Mouse (Mus musculus) liver, embryonic 12.5 days (tissue): ENCODE data around the gene Morc3. TPM values are rescaled to one million over a fixed set of nuclear protein-coding genes. Genes with fewer than 3 reads are reported as not detected.
A peak's percentile ranks its signal among the peaks of the same experiment; 100 is the strongest.

Experiments used
- ATAC-seq: fragments of 200-750 bp; cut with Nextera tagmentation; 2 replicates; pipeline ENCODE4 v1.8.0; 2017; ENCODE audit warnings: moderate number of reproducible peaks, mild to moderate bottlenecking, moderate library complexity
- H3K27ac ChIP-seq: fragments of 300-500 bp; sonication (generic); 2 replicates; pipeline ENCODE4 v1.5.1; 2016; ENCODE audit warnings: mild to moderate bottlenecking
- H3K27me3 ChIP-seq: fragments of 300-500 bp; sonication (generic); replicated peaks from 2 replicates; pipeline ENCODE4 v1.6.1; 2016; ENCODE audit warnings: mild to moderate bottlenecking, moderate library complexity
- H3K36me3 ChIP-seq: fragments of 300-500 bp; sonication (generic); 2 replicates; pipeline ENCODE4 v1.6.1; 2016; ENCODE audit warnings: mild to moderate bottlenecking, moderate library complexity
- H3K4me1 ChIP-seq: fragments of 300-500 bp; sonication (generic); 2 replicates; pipeline ENCODE4 v1.6.1; 2016
- H3K4me2 ChIP-seq: fragments of 300-500 bp; sonication (generic); 2 replicates; pipeline ENCODE4 v1.6.1; 2016; ENCODE audit warnings: mild to moderate bottlenecking, moderate library complexity
- H3K4me3 ChIP-seq: fragments of 300-500 bp; sonication (generic); 2 replicates; pipeline ENCODE4 v1.5.1; 2016; ENCODE audit warnings: mild to moderate bottlenecking, moderate library complexity
- H3K9ac ChIP-seq: fragments of 300-500 bp; sonication (generic); 2 replicates; pipeline ENCODE4 v1.6.1; 2016; ENCODE audit warnings: mild to moderate bottlenecking, moderate library complexity
- H3K9me3 ChIP-seq: fragments of 300-500 bp; sonication (generic); replicated peaks from 2 replicates; pipeline ENCODE4 v1.6.1; 2016; ENCODE audit warnings: mild to moderate bottlenecking, moderate library complexity
- WGBS: fragments of 180-500 bp; shearing (Covaris S2); methylation state at CpG from one replicate; pipeline ENCODE4 v1.1.7; 2016; ENCODE audit not compliant: insufficient replicate concordance; 5-methylcytosine and 5-hydroxymethylcytosine counted together
- polyA plus RNA-seq: library from polyadenylated mRNA; unstranded; fragments of >200 nt; fragmentation: Nextera tagmentation; extraction: Ambion mirVana; gene quantifications from 2 replicates; pipeline ENCODE4 v1.2.1, GENCODE M21; 2016

The Morc3 gene
- polyA plus RNA-seq, 1 experiment from 2014 or later = 22.6 TPM

- Histone ChIP-seq H3K36me3 (peaks cover 19% of the 10 kb centered on the region), H3K27ac (no peak overlapping the region), H3K4me1 (no peaks in the 10 kb centered on the region), H3K9me3 (no peaks in the 10 kb centered on the region), H3K9ac (no peak overlapping the region), H3K27me3 (no peaks in the 10 kb centered on the region), H3K4me2 (no peak overlapping the region), H3K4me3 (no peak overlapping the region)
- 68% methylated on average over 5 of the region's 5 CpGs for WGBS
- no peak for ATAC-seq
These were observed 33.3 kb upstream of the Morc3 start for GRCm38 (mm10) chr16:93798623-93799022.

GRCm38 (mm10) chr16:93799071-93799470, 32.9 kb upstream of the Morc3 start:
- no peaks in the 10 kb centered on the region for H3K9me3 ChIP-seq
- no peak overlapping the region for H3K4me2 ChIP-seq
- 85% methylated on average over 3 of the region's 3 CpGs for WGBS
- H3K36me3 ChIP-seq = peaks cover 21% of the 10 kb centered on the region
- no peaks in the 10 kb centered on the region for H3K27me3 ChIP-seq
- no peak overlapping the region for H3K9ac ChIP-seq
- no peak overlapping the region for H3K4me3 ChIP-seq
- no peak overlapping the region for H3K27ac ChIP-seq
- no peaks in the 10 kb centered on the region for H3K4me1 ChIP-seq
- ATAC-seq = no peak

- Histone ChIP-seq H3K9ac (no peak overlapping the region), H3K4me2 (no peak overlapping the region), H3K4me3 (no peak overlapping the region), H3K27me3 (no peaks in the 10 kb centered on the region), H3K36me3 (peaks cover 21% of the 10 kb centered on the region), H3K9me3 (no peaks in the 10 kb centered on the region), H3K4me1 (no peaks in the 10 kb centered on the region), H3K27ac (no peak overlapping the region)
- ATAC-seq = no peak
- WGBS = 85% methylated on average over 16 of the region's 16 CpGs
These were observed 32.0 kb upstream of the Morc3 start for GRCm38 (mm10) chr16:93799936-93800335.

- no peak for ATAC-seq
- Histone ChIP-seq H3K36me3 (peaks cover 56% of the 10 kb centered on the region), H3K9me3 (no peaks in the 10 kb centered on the region), H3K27ac (no peak overlapping the region), H3K4me1 (peaks cover 6% of the 10 kb centered on the region; the same call in 1 of the 2 replicates), H3K27me3 (no peaks in the 10 kb centered on the region), H3K4me2 (no peak overlapping the region), H3K4me3 (no peak overlapping the region), H3K9ac (no peak overlapping the region)
- WGBS = 85% methylated on average over 6 of the region's 6 CpGs
These were observed 24.8 kb upstream of the Morc3 start for GRCm38 (mm10) chr16:93807167-93807566.

GRCm38 (mm10) chr16:93807961-93808554, 23.9 kb upstream of the Morc3 start:
- no peak for ATAC-seq
- no peaks in the 10 kb centered on the region for H3K27me3 ChIP-seq
- peaks cover 6% of the 10 kb centered on the region; the same call in 1 of the 2 replicates for H3K4me1 ChIP-seq
- no peak overlapping the region for H3K9ac ChIP-seq
- no peak overlapping the region for H3K4me3 ChIP-seq
- 65% methylated on average over 8 of the region's 8 CpGs for WGBS
- no peak overlapping the region for H3K4me2 ChIP-seq
- peaks cover 63% of the 10 kb centered on the region for H3K36me3 ChIP-seq
- no peak overlapping the region for H3K27ac ChIP-seq
- no peaks in the 10 kb centered on the region for H3K9me3 ChIP-seq

GRCm38 (mm10) chr16:93815856-93816736, 15.8 kb upstream of the Morc3 start:
- H3K27me3 ChIP-seq = no peaks in the 10 kb centered on the region
- H3K4me1 ChIP-seq = peaks cover 54% of the 10 kb centered on the region
- peak overlapping the region; percentile 43 for H3K4me3 ChIP-seq
- H3K4me2 ChIP-seq = peak overlapping the region; percentile 65
- ATAC-seq = peak; percentile 74
- H3K36me3 ChIP-seq = peaks cover 17% of the 10 kb centered on the region
- H3K9ac ChIP-seq = peak overlapping the region; percentile 64
- no peaks in the 10 kb centered on the region for H3K9me3 ChIP-seq
- WGBS = 31% methylated on average over 20 of the region's 20 CpGs
- peak overlapping the region; percentile 83 for H3K27ac ChIP-seq

- H3K27ac ChIP-seq = peak overlapping the region; percentile 83
- peak; percentile 6; the same call in 1 of the 2 replicates for ATAC-seq
- WGBS = 28% methylated on average over 7 of the region's 7 CpGs
These were observed 15.1 kb upstream of the Morc3 start for GRCm38 (mm10) chr16:93816861-93817260.

GRCm38 (mm10) chr16:93817371-93817770, 14.6 kb upstream of the Morc3 start:
- Histone ChIP-seq H3K27me3 (no peaks in the 10 kb centered on the region), H3K4me3 (no peak overlapping the region), H3K27ac (peak overlapping the region; percentile 83), H3K9me3 (0 out of 2 replicates have a peak, but pooled peaks cover 3% of the 10 kb centered on the region), H3K4me1 (peaks cover 54% of the 10 kb centered on the region), H3K4me2 (peak overlapping the region; percentile 65), H3K9ac (no peak overlapping the region), H3K36me3 (peaks cover 4% of the 10 kb centered on the region)
- ATAC-seq = no peak
- 80% methylated on average over 5 of the region's 5 CpGs for WGBS

More at GRCm38 (mm10) chr16:93816861-93817260, 15.1 kb upstream of the Morc3 start:
- Histone ChIP-seq H3K4me3 (peak overlapping the region; percentile 43), H3K4me1 (peaks cover 54% of the 10 kb centered on the region), H3K4me2 (peak overlapping the region; percentile 65), H3K9ac (peak overlapping the region; percentile 64), H3K9me3 (0 out of 2 replicates have a peak, but pooled peaks cover under 1% of the 10 kb centered on the region), H3K36me3 (peaks cover 9% of the 10 kb centered on the region), H3K27me3 (no peaks in the 10 kb centered on the region)

GRCm38 (mm10) chr16:93818691-93819324, 13.1 kb upstream of the Morc3 start:
- H3K36me3 ChIP-seq = no peaks in the 10 kb centered on the region
- H3K9me3 ChIP-seq = 0 out of 2 replicates have a peak, but pooled peaks cover 3% of the 10 kb centered on the region
- peaks cover 54% of the 10 kb centered on the region for H3K4me1 ChIP-seq
- WGBS = 11% methylated on average over 12 of the region's 12 CpGs
- H3K27me3 ChIP-seq = no peaks in the 10 kb centered on the region
- peak; percentile 78 for ATAC-seq
- H3K4me3 ChIP-seq = 0 out of 2 replicates have a peak overlapping the region, but pooled peaks have one; percentile 14
- H3K9ac ChIP-seq = peak overlapping the region; percentile 55
- H3K4me2 ChIP-seq = peak overlapping the region; percentile 59
- H3K27ac ChIP-seq = peak overlapping the region; percentile 85

- no peaks in the 10 kb centered on the region for H3K36me3 ChIP-seq
- H3K9ac ChIP-seq = peak overlapping the region; percentile 55
- no peaks in the 10 kb centered on the region for H3K27me3 ChIP-seq
- 0 out of 2 replicates have a peak, but pooled peaks cover 3% of the 10 kb centered on the region for H3K9me3 ChIP-seq
- ATAC-seq = peak; percentile 14; the same call in 1 of the 2 replicates
- peaks cover 54% of the 10 kb centered on the region for H3K4me1 ChIP-seq
- no peak overlapping the region for H3K4me3 ChIP-seq
- H3K27ac ChIP-seq = peak overlapping the region; percentile 85
- peak overlapping the region; percentile 59 for H3K4me2 ChIP-seq
- 33% methylated on average over 4 of the region's 4 CpGs for WGBS
These were observed 12.6 kb upstream of the Morc3 start for GRCm38 (mm10) chr16:93819325-93819696.

GRCm38 (mm10) chr16:93820040-93820439, 11.9 kb upstream of the Morc3 start:
- Histone ChIP-seq H3K36me3 (no peaks in the 10 kb centered on the region), H3K27me3 (no peaks in the 10 kb centered on the region), H3K4me2 (no peak overlapping the region), H3K9me3 (0 out of 2 replicates have a peak, but pooled peaks cover 3% of the 10 kb centered on the region), H3K4me3 (no peak overlapping the region), H3K9ac (no peak overlapping the region), H3K27ac (0 out of 2 replicates have a peak overlapping the region, but pooled peaks have one; percentile 85), H3K4me1 (peaks cover 53% of the 10 kb centered on the region)
- 58% methylated on average over 1 of the region's 1 CpGs for WGBS
- no peak for ATAC-seq
